Mouse (Mus musculus) C2C12 (cell line): ENCODE measurements at regions not wholly inside any gene's neighbourhood (a gene's known extent, or its start where the extent isn't known, plus 50 kb on each side); places are given as distances from the start of the nearest gene placed in this dataset.

Source experiments
- CTCF ChIP-seq: IDR thresholded peaks from one replicate; pipeline ENCODE4 v1.5.1; 2011; ENCODE audit not compliant: control insufficient read depth, insufficient read depth, insufficient read length
- MAX ChIP-seq: IDR thresholded peaks from one replicate; pipeline ENCODE4 v1.6.1; 2011; ENCODE audit warnings: mild to moderate bottlenecking, control low read depth
- USF1 ChIP-seq: IDR thresholded peaks from one replicate; pipeline ENCODE4 v1.6.1; 2011; ENCODE audit warnings: low read depth, mild to moderate bottlenecking, control low read depth, moderate library complexity

DNA sequence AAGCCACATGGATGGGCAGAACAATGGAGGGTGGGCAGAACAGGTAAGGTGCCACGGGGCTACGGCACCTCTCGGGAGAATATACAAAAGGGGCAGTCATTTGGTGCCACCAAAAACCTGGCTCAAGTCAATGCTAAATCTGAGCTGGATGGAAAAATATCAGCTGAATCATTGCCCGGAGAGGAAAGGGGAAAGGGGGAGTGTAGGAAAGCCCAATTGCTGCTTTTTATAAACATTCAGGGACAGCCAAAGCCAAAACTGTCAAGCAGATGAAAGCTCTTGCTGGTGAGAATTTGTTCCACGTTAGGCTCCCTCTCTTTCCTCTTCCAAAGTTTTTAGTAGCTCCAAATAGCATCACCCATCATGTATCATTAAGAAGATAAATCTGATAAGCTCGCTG, 168.9 kb downstream of the Cenpc1 start:
- TF ChIP-seq CTCF (no peak), MAX (no peak), USF1 (no peak)
